Mouse (Mus musculus) megakaryocyte-erythroid progenitor cell, adult 5 weeks (primary cell): ENCODE data around the gene Gm17581. TPM values are rescaled to one million over a fixed set of nuclear protein-coding genes. Genes with fewer than 3 reads are reported as not detected.

Source experiments
- polyA plus RNA-seq: library from polyadenylated mRNA; stranded (reverse); fragments of >175 nt; gene quantifications from 2 replicates; pipeline ENCODE4 v1.2.3, GENCODE M21; 2012

Gm17581 gene
- not detected in 2 replicates for polyA plus RNA-seq

GRCm38 (mm10) chr2:155735766-155736165, at the start of gene Gm17581:
Gene Gm17581, minus strand, starts transcription at chr2:155735866.

DNA sequence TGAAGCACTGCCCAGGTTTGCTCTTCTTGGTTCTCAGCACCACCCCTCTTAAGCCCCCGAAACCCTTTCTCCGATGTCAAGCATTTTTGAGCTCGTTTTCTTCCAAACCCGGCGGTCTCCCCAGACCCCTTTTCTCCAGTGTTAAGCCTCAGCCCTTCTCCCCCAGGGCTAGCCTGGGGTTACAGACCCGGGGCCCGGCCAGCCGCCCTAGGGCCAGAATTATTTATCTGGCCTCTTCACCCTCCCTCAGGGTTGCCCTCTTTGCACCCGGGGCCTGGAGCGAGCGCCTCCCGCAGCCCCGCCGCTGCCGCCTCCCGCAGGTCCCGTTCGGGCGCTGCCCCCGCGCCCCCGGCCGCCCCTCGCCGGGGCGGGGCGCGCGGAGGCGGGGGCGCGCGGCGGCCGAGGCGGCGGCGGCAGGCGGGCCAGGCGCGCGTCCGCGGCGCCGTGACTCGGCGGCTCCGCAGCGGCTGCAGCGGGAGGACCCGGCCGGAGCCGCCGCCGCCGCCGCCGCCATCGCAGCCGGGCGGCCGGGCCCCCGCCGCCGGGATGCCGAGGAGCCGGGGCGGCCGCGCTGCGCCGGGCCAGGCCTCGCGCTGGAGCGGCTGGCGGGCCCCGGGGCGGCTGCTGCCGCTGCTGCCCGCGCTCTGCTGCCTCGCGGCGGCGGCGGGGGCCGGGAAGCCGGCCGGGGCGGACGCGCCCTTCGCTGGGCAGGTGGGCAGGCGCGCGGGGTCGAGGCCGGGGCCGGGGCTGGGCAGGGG, 39.4 kb upstream of the Gm17581 start, which contains the start of gene Mmp24:
Gene Mmp24 (plus strand): TSS at position 416 of the 758 bp plus-strand sequence.

GRCm38 (mm10) chr2:155751014-155751786, 15.5 kb upstream of the Gm17581 start, which contains the start of gene Procr:
Gene Procr, plus strand, starts transcription at chr2:155751117.

GRCm38 (mm10) chr2:155729158-155729645, 6.5 kb downstream of the Gm17581 start, which contains the start of gene Edem2:
Gene Edem2, minus strand, starts transcription at chr2:155729475.

DNA sequence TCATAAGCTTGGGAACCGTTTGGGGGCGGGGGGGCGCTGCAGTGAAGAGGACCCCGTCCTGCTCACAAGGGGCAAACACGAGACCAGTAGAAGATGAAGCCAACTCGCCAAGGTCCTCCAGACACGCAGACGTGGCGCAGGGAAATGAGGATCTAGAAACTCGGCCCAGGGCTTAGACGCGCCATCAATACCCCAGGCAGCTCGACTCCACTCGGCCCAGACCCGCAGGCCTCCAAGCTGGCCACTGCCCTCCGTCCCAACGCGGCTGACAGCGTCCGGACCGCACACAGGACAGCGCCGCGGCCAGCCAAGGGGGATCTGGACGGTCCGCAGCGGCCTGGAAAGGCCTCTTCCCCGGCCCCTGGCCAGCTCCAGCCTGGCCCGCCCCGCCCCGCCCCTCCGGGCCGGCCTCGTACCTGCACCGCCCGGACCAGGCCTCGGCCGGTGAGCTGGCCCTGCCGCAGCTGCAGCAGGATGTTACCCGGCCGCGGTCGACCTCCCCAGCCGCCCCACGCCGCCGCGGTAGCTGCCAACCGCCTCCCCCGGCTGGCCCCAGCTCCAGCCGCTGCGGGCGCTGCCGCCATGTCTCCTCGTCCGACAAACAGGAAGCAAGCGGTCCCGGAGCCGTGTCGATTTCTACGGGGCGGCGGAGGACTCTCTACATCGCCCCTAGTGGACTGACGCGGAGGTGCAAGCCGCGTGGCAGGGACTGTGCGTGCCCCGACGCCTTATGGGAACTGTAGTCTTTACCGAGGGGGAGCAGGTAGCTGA, 43.8 kb downstream of the Gm17581 start, which contains the start of gene Trpc4ap:
Gene Trpc4ap (minus strand): TSS at position 662 of the 771 bp plus-strand sequence.

Other genes starting within 250 kb of the Gm17581 start
- 7.5 and 10.4 TPM in 2 replicates for gene Acss2, start 217.9 kb downstream of the Gm17581 start, polyA plus RNA-seq
- 0.38 and 0.43 TPM in 2 replicates for gene Ggt7, start 217.6 kb downstream of the Gm17581 start, polyA plus RNA-seq
- gene Gss, start 143.1 kb downstream of the Gm17581 start, polyA plus RNA-seq = 16.0 and 16.6 TPM in 2 replicates
- 0.11 and 0.34 TPM in 2 replicates for gene Myh7b, start 124.7 kb downstream of the Gm17581 start, polyA plus RNA-seq
- gene Trpc4ap, start 43.5 kb downstream of the Gm17581 start, polyA plus RNA-seq = 90.8 and 99.6 TPM in 2 replicates
- gene Edem2, start 6.4 kb downstream of the Gm17581 start, polyA plus RNA-seq = 103 and 158 TPM in 2 replicates
- 2.4 and 2.9 TPM in 2 replicates for gene Procr, start 15.3 kb upstream of the Gm17581 start, polyA plus RNA-seq
- gene Mmp24, start 39.5 kb upstream of the Gm17581 start, polyA plus RNA-seq = 0.02 TPM in 1 of 2 replicates, not detected in the other
- gene BC029722, start 83.6 kb upstream of the Gm17581 start, polyA plus RNA-seq = 29.8 and 30.1 TPM in 2 replicates
- gene Eif6, start 91.1 kb upstream of the Gm17581 start, polyA plus RNA-seq = 253 and 257 TPM in 2 replicates
- gene Fam83c, start 99.0 kb upstream of the Gm17581 start, polyA plus RNA-seq = 0.05 TPM in 1 of 2 replicates, not detected in the other
- gene Uqcc1, start 194.4 kb upstream of the Gm17581 start, polyA plus RNA-seq = 6.4 and 7.2 TPM in 2 replicates
- not detected in 2 replicates for gene Gm15557, start 204.9 kb upstream of the Gm17581 start, polyA plus RNA-seq
- not detected in 2 replicates for gene Gdf5, start 209.5 kb upstream of the Gm17581 start, polyA plus RNA-seq
- 24.5 and 39.8 TPM in 2 replicates for gene Cep250, start 220.6 kb upstream of the Gm17581 start, polyA plus RNA-seq